Mouse (Mus musculus): Measurements from ENCODE around the gene Tagln. TPM values are rescaled to one million over a fixed set of nuclear protein-coding genes. Genes with fewer than 3 reads are reported as not detected.

Tagln gene
- polyA plus RNA-seq, 1 experiment, result 50.3 TPM

GRCm38 (mm10) chr9:45946182-45946871 is 10.5 kb upstream of the Tagln start:
- TF ChIP-seq POLR2A (IDR thresholded peaks at IDR 0.05; ENCODE audit: low read depth, low read length), result no peak
- no peak for TF ChIP-seq CTCF (conservative IDR thresholded peaks at IDR 0.05; ENCODE audit: insufficient read depth, insufficient read length, low read depth, low read length)
- Histone ChIP-seq H3K27ac (ENCODE audit: insufficient read depth, low read depth, low read length) (no peak overlapping the region), H3K4me1 (ENCODE audit: control insufficient read depth, insufficient read depth, low read length) (no peaks in the 10 kb centered on the region), H3K4me3 (ENCODE audit: insufficient read depth, low read depth, low read length) (no peak overlapping the region), H3K27me3 (replicated peaks; ENCODE audit: control insufficient read depth, insufficient read depth, low read length) (no peaks in the 10 kb centered on the region), H3K36me3 (ENCODE audit: control insufficient read depth, insufficient read depth, low read length) (peaks cover 6% of the 10 kb centered on the region)
- WGBS, result 84% methylated on average over 16 of the region's 16 CpGs
- DNase-seq, result no peak

DNA sequence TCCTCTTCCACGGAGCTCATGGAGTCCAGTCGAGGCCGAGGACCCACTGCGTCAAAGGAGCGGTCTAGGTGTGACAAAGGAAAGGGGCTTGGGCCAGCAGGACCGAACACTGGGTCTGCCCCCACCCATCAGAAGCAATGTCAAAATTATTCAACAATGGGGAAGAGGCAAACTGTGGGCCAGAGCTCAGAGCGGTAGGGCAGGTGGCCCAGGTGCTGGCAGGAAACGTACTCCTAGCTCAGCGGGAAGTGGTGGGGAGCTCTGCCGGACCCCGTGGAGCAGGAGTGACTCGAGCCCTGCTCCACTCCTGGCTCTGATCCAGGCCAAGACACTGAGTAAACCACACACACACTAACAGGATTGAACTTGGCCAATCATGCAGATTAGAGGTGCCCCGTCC is 9.9 kb upstream of the Tagln start:
- H3K4me3 ChIP-seq (ENCODE audit: insufficient read depth, low read depth, low read length), result no peak overlapping the region
- TF ChIP-seq POLR2A (IDR thresholded peaks at IDR 0.05; ENCODE audit: low read depth, low read length) (no peak), CTCF (conservative IDR thresholded peaks at IDR 0.05; ENCODE audit: insufficient read depth, insufficient read length, low read depth, low read length) (no peak)
- 75% methylated on average over 13 of the region's 13 CpGs for WGBS
- H3K36me3 ChIP-seq (ENCODE audit: control insufficient read depth, insufficient read depth, low read length), result peaks cover 6% of the 10 kb centered on the region
- H3K27ac ChIP-seq (ENCODE audit: insufficient read depth, low read depth, low read length), result no peak overlapping the region
- no peaks in the 10 kb centered on the region for H3K4me1 ChIP-seq (ENCODE audit: control insufficient read depth, insufficient read depth, low read length)
- H3K27me3 ChIP-seq (replicated peaks; ENCODE audit: control insufficient read depth, insufficient read depth, low read length), result no peaks in the 10 kb centered on the region
- no peak for DNase-seq

DNA sequence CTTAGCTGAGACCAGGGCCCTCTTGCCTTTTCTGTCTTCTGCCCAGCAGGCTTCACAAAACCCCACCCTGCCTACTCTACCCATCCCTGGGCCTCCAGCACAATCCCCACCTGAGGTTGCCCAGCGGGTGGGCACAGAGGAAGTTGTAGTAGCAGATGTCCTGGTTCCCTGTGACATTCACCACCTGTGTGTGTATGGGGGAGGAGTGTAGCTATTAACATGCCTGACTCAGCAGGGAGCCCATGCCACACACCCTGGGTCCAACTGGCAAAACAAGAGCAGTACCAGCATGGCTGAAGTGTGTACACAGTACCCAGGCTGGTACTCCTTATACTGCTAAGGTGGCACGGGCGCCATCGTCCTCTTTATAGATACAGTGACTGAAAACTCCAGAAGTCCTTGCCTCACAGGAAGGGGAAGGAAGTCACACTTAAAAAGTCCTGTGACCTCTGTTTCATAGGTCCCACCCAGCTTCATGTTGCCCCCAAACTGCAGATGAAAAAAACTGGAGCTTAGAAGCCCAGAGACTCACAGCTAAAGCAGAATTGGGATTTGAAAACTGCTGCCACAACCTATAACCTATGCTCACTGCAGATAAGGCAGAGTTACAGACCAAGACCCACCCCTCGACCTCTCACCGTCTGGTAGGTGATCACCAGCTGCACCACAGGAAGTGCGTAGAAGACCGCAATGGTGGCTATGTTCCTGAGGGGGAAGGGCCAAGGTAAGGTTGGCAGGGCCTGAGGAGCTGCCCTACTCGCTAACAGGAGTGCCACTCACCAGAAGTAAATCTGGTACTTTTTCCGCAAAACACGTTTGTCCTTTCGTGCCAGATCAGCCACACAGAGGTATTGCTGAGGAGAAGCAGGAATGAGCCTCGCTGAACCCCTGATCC is 8.9 kb upstream of the Tagln start:
- H3K4me3 ChIP-seq (ENCODE audit: insufficient read depth, low read depth, low read length), result no peak overlapping the region
- no peaks in the 10 kb centered on the region for H3K4me1 ChIP-seq (ENCODE audit: control insufficient read depth, insufficient read depth, low read length)
- WGBS, result 79% methylated on average over 13 of the region's 13 CpGs
- DNase-seq, result no peak
- no peaks in the 10 kb centered on the region for H3K27me3 ChIP-seq (replicated peaks; ENCODE audit: control insufficient read depth, insufficient read depth, low read length)
- peaks cover 6% of the 10 kb centered on the region for H3K36me3 ChIP-seq (ENCODE audit: control insufficient read depth, insufficient read depth, low read length)
- TF ChIP-seq POLR2A (IDR thresholded peaks at IDR 0.05; ENCODE audit: low read depth, low read length), result no peak
- no peak for TF ChIP-seq CTCF (conservative IDR thresholded peaks at IDR 0.05; ENCODE audit: insufficient read depth, insufficient read length, low read depth, low read length)
- H3K27ac ChIP-seq (ENCODE audit: insufficient read depth, low read depth, low read length), result no peak overlapping the region

DNA sequence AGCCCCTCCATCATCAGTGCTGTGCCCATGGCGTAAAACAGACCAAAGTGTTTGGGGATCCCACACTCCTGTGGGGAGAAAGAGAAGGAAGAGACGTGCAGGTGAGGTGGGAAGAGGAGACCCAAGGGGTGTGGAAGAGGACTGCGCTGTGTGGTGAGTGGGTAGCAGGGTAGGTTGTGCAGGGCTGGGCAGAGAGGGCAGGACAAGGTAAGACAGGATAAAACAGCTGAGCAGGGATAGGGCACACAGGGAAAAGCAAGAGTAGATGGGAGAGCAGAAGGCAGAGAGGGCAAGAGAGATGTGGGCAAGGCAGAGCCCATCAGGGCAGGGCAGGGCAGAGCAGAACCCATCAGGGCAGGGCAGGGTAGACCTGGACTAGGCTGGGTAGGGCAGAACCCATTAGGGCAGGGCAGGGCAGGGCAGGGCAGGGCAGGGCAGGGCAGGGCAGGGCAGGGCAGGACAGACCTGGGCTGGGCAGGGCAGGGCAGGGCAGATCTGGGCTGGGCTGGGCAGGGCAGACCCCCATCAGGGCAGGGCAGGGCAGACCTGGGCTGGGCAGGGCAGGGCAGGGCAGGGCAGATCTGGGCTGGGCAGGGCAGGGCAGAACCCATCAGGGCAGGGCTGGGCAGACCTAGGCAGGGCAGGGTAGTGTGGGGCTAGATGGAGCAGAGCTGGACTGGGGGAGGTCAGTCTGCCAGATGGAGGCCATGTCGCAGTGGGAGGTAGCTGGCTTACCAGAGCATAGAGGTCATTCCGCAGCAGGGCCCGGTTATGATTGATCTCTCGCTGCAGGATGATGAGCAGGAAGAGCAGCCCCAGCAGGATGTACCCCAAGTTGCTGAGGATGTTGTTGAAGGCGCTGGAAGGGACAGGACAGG is 8.0 kb upstream of the Tagln start:
- no peak overlapping the region for H3K27ac ChIP-seq (ENCODE audit: insufficient read depth, low read depth, low read length)

GRCm38 (mm10) chr9:45942916-45943315 is 7.1 kb upstream of the Tagln start:
- TF ChIP-seq CTCF (conservative IDR thresholded peaks at IDR 0.05; ENCODE audit: insufficient read depth, insufficient read length, low read depth, low read length) (no peak), POLR2A (IDR thresholded peaks at IDR 0.05; ENCODE audit: low read depth, low read length) (no peak)
- Histone ChIP-seq H3K4me1 (ENCODE audit: control insufficient read depth, insufficient read depth, low read length) (no peaks in the 10 kb centered on the region), H3K36me3 (ENCODE audit: control insufficient read depth, insufficient read depth, low read length) (peaks cover 6% of the 10 kb centered on the region; the same call in 1 of the 2 replicates), H3K4me3 (ENCODE audit: insufficient read depth, low read depth, low read length) (no peak overlapping the region), H3K27me3 (replicated peaks; ENCODE audit: control insufficient read depth, insufficient read depth, low read length) (no peaks in the 10 kb centered on the region), H3K27ac (ENCODE audit: insufficient read depth, low read depth, low read length) (no peak overlapping the region)
- 92% methylated on average over 8 of the region's 8 CpGs for WGBS
- DNase-seq, result no peak

More for the DNA sequence above, 8.0 kb upstream of the Tagln start:
- Histone ChIP-seq H3K4me1 (ENCODE audit: control insufficient read depth, insufficient read depth, low read length) (no peaks in the 10 kb centered on the region), H3K27me3 (replicated peaks; ENCODE audit: control insufficient read depth, insufficient read depth, low read length) (no peaks in the 10 kb centered on the region), H3K36me3 (ENCODE audit: control insufficient read depth, insufficient read depth, low read length) (peaks cover 6% of the 10 kb centered on the region), H3K4me3 (ENCODE audit: insufficient read depth, low read depth, low read length) (no peak overlapping the region)
- TF ChIP-seq POLR2A (IDR thresholded peaks at IDR 0.05; ENCODE audit: low read depth, low read length), result no peak
- TF ChIP-seq CTCF (conservative IDR thresholded peaks at IDR 0.05; ENCODE audit: insufficient read depth, insufficient read length, low read depth, low read length), result no peak
- 92% methylated on average over 8 of the region's 8 CpGs for WGBS
- no peak for DNase-seq

DNA sequence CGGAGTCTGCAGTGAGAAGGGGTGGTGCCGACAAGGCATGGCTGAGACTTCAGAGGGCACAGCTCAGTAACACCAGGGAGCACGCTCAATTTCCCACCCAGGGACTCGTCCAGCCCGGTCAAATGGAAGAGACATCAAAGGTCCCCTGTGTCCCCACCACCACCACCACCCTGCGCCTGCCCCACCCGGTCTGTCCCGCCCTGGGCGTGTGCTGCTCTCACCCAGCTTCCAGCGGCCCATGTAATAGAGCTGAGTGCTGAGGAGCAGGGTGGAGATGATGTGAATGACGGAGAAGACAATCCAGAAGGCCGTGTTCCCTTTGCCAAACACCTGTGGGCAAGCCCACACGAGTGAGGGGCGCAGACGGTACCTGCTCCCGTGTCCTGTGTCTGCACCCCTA is 6.6 kb upstream of the Tagln start:
- peaks cover 6% of the 10 kb centered on the region; the same call in 1 of the 2 replicates for H3K36me3 ChIP-seq (ENCODE audit: control insufficient read depth, insufficient read depth, low read length)
- 90% methylated on average over 16 of the region's 16 CpGs for WGBS
- no peak for DNase-seq
- no peaks in the 10 kb centered on the region for H3K27me3 ChIP-seq (replicated peaks; ENCODE audit: control insufficient read depth, insufficient read depth, low read length)
- TF ChIP-seq CTCF (conservative IDR thresholded peaks at IDR 0.05; ENCODE audit: insufficient read depth, insufficient read length, low read depth, low read length) (no peak), POLR2A (IDR thresholded peaks at IDR 0.05; ENCODE audit: low read depth, low read length) (no peak)
- H3K4me3 ChIP-seq (ENCODE audit: insufficient read depth, low read depth, low read length), result no peak overlapping the region
- no peaks in the 10 kb centered on the region for H3K4me1 ChIP-seq (ENCODE audit: control insufficient read depth, insufficient read depth, low read length)
- no peak overlapping the region for H3K27ac ChIP-seq (ENCODE audit: insufficient read depth, low read depth, low read length)
